17 mouse cellular contexts compared by ENCODE assay signal in the genomic region with DNA sequence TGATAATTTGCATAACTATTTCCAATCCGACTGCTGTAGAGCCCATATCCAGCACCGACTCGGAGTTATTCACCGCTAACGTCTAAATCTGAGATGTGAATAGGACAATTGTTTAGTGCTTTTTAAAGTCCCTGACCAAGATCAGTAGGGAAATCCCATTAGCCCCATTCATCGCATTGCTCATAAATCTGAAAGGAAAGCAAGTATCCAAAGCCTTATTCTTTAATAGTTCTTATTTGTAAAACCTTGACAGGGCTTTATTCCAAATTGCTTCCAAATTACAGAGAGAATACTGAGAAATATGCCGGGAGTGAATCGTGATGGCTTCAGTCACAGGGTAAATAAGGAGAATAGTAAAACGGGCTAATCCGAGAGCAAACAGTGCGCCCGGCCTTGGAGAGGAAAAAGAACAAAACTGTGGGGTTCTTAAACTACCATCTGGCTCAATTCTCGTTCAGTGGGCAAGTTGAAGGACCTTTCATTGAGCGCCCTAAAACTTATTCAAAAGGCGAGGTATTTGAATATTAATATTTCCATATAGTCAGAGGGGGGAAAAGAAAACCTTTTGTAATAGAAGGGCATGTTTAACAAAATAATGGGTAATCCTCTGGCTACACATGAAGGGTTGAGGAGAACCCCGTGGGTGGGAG. TPM values are rescaled to one million over a fixed set of nuclear protein-coding genes. Genes with fewer than 3 reads are reported as not detected.
A peak's percentile ranks its signal among the peaks of the same experiment; 100 is the strongest.
DNase-seq lines count a peak whose midpoint lies in the region; ATAC-seq lines count a peak whose summit lies in the region.
"Had no signal": no experiment of that assay in that cellular context is flagged by ENCODE, and none has a peak within 500 bp of the region (broad histone marks: within the 10 kb centered on the region; RNA-seq: fewer than 3 reads in every experiment).

No protein-coding gene starts in this region.

- no peak for ATAC-seq in forebrain, embryonic 13.5 days
- ATAC-seq in intestine, embryonic 14.5 days (replicated peaks; ENCODE audit: low FRiP score, low TSS enrichment, low read depth): no peak
- ATAC-seq in midbrain, embryonic 16.5 days: no peak
- ATAC-seq in inflammation-experienced regulatory T-cells, adult 6 months: no peak

- peaks cover 29% of the 10 kb centered on the region for H3K4me1 ChIP-seq in forebrain, embryonic 13.5 days
- peaks cover 11% of the 10 kb centered on the region for H3K4me1 ChIP-seq in intestine, embryonic 14.5 days (replicated peaks; ENCODE audit: control insufficient read depth, insufficient read depth, low read length)
- peaks cover 18% of the 10 kb centered on the region for H3K4me1 ChIP-seq in midbrain, embryonic 16.5 days (ENCODE audit: control insufficient read depth, insufficient read depth, low read length)

- WGBS in forebrain, embryonic 13.5 days: 8% methylated on average over 16 of the region's 16 CpGs
- WGBS in intestine, embryonic 14.5 days: 65% methylated on average over 16 of the region's 16 CpGs
- 16% methylated on average over 16 of the region's 16 CpGs for WGBS in midbrain, embryonic 16.5 days

- no peaks in the 10 kb centered on the region for H3K36me3 ChIP-seq in forebrain, embryonic 13.5 days (ENCODE audit: poor library complexity, severe bottlenecking)
- no peaks in the 10 kb centered on the region for H3K36me3 ChIP-seq in intestine, embryonic 14.5 days (ENCODE audit: control insufficient read depth, insufficient read depth, low read length)
- H3K36me3 ChIP-seq in midbrain, embryonic 16.5 days (ENCODE audit: control insufficient read depth, insufficient read depth, low read length): no peaks in the 10 kb centered on the region

- no peaks in the 10 kb centered on the region for H3K9me3 ChIP-seq in forebrain, embryonic 13.5 days (replicated peaks)
- no peaks in the 10 kb centered on the region for H3K9me3 ChIP-seq in intestine, embryonic 14.5 days (ENCODE audit: control insufficient read depth, low read length)
- H3K9me3 ChIP-seq in midbrain, embryonic 16.5 days (replicated peaks; ENCODE audit: control insufficient read depth, low read length, poor library complexity, severe bottlenecking): no peaks in the 10 kb centered on the region

- H3K9ac ChIP-seq in forebrain, embryonic 13.5 days: 0 out of 2 replicates have a peak overlapping the region, but pooled peaks have one; percentile 12
- H3K9ac ChIP-seq in intestine, embryonic 14.5 days (ENCODE audit: low read length): no peak overlapping the region
- no peak overlapping the region for H3K9ac ChIP-seq in midbrain, embryonic 16.5 days (ENCODE audit: low read depth, low read length)
- H3K9ac ChIP-seq: lung, embryonic 14.5 days had no signal

- peak overlapping the region; percentile 35 for H3K4me2 ChIP-seq in forebrain, embryonic 13.5 days
- H3K4me2 ChIP-seq in intestine, embryonic 14.5 days (ENCODE audit: low read length): peak overlapping the region; percentile 18
- H3K4me2 ChIP-seq in midbrain, embryonic 16.5 days (ENCODE audit: low read length): 0 out of 2 replicates have a peak overlapping the region, but pooled peaks have one; percentile 12
- H3K4me2 ChIP-seq: lung, embryonic 14.5 days had no signal

- H3K27me3 ChIP-seq in forebrain, embryonic 13.5 days: peaks cover 33% of the 10 kb centered on the region
- H3K27me3 ChIP-seq in intestine, embryonic 14.5 days (replicated peaks; ENCODE audit: control insufficient read depth, insufficient read depth, low read length): no peaks in the 10 kb centered on the region
- H3K27me3 ChIP-seq in midbrain, embryonic 16.5 days (ENCODE audit: control insufficient read depth, insufficient read depth, low read depth, low read length): peaks cover 2% of the 10 kb centered on the region; the same call in 1 of the 2 replicates

- DNase-seq in embryo, embryonic 11 days: peak; percentile 33
- no peak for DNase-seq in embryo, embryonic 10 days (ENCODE audit: low spot score)
- DNase-seq in intestine, embryonic 14.5 days (ENCODE audit: low spot score): no peak
- DNase-seq in yolk sac, embryonic 10.5 days (ENCODE audit: low spot score): no peak
- no peak for DNase-seq in adrenal gland, adult 18-20 months (ENCODE audit: low spot score in 2 of 2)
- DNase-seq: adrenal gland, postnatal 25 days; kidney, adult 8-10 months; kidney, postnatal 36 days; liver; lung, embryonic 14.5 days; right cerebral cortex, postnatal 25 days; thymus, postnatal 25 days had no signal

- H3K27ac ChIP-seq in forebrain, embryonic 13.5 days: peak overlapping the region; percentile 35; the same call in 1 of the 2 replicates
- H3K27ac ChIP-seq in intestine, embryonic 14.5 days (ENCODE audit: low read depth): peak overlapping the region; percentile 48; the same call in 1 of the 2 replicates
- no peak overlapping the region for H3K27ac ChIP-seq in midbrain, embryonic 16.5 days (ENCODE audit: low read length)

- H3K4me3 ChIP-seq in forebrain, embryonic 13.5 days: no peak overlapping the region
- no peak overlapping the region for H3K4me3 ChIP-seq in intestine, embryonic 14.5 days (ENCODE audit: low read depth, low read length)
- H3K4me3 ChIP-seq in midbrain, embryonic 16.5 days (ENCODE audit: low read depth, low read length): no peak overlapping the region
- H3K4me3 ChIP-seq: erythroblast, embryonic 14.5 days; myocyte had no signal

RNA-seq across cellular contexts. Expression of gene Arid1b, which starts 3.1 kb away (rescaled TPM):
- 11.7 and 12.9 TPM in 2 replicates for polyA plus RNA-seq in forebrain, embryonic 13.5 days (2015; fragmentation: Nextera tagmentation; extraction: Ambion mirVana)
- polyA plus RNA-seq in intestine, embryonic 14.5 days (2014; fragmentation: Nextera tagmentation; extraction: Ambion mirVana): 14.9 and 16.4 TPM in 2 replicates
- 13.1 and 13.2 TPM in 2 replicates for polyA plus RNA-seq in midbrain, embryonic 16.5 days (2015; fragmentation: Nextera tagmentation; extraction: Ambion mirVana)
- 10 to 100 TPM; 11.1 to 14.1 (median 12.2) TPM for polyA plus RNA-seq in inflammation-experienced regulatory T-cells, adult 6 months (2017; shearing (Covaris generic))
- total RNA-seq in adrenal gland, adult 18-20 months (2021): 10 to 100 TPM; 43.4 to 59.1 TPM
